Mouse (Mus musculus) ovary, postnatal 36 days (tissue): ENCODE measurements around the gene Zbtb20.

ENCODE experiments used
- DNase-seq: peaks from one replicate; pipeline ENCODE4 v3.0.0; 2022; ENCODE audit warnings: low spot score, mixed read lengths

The Zbtb20 gene

GRCm38 (mm10) chr16:43604399-43605013, 728.8 kb downstream of the Zbtb20 start:
- DNase-seq: no peak

GRCm38 (mm10) chr16:43607086-43607485, 731.4 kb downstream of the Zbtb20 start:
- DNase-seq: no peak

DNA sequence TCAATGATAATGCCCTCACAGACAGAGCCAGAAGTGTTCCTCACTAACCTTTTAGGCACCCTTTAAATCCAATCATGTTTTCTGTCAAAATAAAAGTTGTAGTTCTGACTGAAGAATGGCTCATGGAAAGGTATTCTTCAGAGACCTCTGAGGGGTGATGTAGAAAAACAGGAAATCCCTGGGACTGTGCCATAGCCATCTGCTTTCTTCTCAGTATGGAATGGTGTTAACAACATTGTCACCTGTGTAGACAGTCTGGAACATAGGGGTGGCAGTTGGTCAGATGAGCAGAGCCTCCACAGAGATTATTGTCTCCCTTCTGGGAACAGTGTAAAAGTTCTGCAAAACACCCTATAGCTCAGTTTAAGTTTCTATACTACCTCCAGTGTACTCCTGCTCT, 732.4 kb downstream of the Zbtb20 start:
- no peak for DNase-seq

DNA sequence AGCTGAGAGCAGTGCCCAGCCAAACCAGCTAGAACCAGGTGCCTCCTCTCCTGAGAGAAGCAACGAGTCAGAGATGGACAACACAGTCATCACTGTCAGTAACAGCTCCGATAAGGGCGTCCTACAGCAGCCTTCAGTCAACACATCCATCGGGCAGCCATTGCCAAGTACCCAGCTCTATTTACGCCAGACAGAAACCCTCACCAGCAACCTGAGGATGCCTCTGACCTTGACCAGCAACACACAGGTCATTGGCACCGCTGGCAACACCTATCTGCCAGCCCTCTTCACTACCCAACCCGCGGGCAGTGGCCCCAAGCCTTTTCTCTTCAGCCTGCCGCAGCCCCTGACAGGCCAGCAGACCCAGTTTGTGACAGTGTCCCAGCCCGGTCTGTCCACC, 734.7 kb downstream of the Zbtb20 start:
- DNase-seq: no peak

GRCm38 (mm10) chr16:43616348-43616747, 740.7 kb downstream of the Zbtb20 start:
- no peak for DNase-seq

DNA sequence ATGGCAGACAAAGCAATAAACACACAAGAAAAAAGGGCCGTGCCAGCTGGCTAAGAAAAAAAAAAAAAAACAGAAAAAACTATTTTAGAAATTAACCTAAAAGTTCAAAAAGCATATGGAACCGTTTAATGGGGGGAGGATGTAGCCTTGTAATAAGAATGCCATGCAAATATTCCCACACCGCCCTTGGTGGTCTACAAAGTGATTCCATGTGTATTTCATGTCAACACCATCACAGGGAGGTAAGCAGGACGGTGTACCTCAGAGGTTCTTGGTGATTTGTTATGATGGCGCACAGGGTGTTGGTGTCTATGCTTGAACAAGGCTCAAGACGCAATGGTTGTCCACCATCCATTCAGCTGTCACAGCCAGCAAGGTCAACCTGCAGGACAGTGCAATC, 741.7 kb downstream of the Zbtb20 start:
- DNase-seq: no peak

DNA sequence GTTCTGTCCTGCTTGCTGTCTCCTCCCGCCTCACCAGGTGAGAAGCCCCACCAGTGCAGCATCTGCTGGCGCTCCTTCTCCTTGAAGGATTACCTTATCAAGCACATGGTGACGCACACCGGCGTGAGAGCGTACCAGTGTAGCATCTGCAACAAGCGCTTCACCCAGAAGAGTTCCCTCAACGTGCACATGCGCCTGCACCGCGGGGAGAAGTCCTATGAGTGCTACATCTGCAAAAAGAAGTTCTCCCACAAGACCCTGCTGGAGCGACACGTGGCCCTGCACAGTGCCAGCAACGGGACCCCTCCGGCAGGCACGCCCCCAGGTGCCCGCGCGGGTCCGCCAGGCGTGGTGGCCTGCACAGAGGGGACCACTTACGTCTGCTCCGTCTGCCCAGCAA, 742.6 kb downstream of the Zbtb20 start:
- no peak for DNase-seq

GRCm38 (mm10) chr16:43619277-43619676, 743.6 kb downstream of the Zbtb20 start:
- no peak for DNase-seq

DNA sequence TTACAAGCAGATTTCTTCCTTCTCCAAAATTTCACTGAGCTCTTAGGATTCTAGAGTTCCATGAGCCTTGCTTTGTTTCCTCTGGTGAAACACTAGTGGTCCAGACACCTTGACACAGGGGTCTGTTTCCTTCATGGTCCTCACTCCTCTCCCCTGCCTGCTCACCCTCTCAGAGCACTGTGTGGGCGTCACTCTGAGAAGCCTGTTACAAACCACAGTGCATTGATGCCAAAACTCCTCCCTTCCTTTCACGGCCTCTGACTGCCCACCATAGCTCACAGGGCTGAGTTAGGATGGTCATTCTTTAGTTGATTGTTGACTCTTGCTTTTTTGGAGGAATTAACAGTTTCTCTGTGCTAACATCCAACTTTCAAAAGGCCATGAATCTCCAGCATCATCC, 744.7 kb downstream of the Zbtb20 start:
- no peak for DNase-seq

- no peak for DNase-seq
These were observed 747.8 kb downstream of the Zbtb20 start for GRCm38 (mm10) chr16:43623315-43624000.

DNA sequence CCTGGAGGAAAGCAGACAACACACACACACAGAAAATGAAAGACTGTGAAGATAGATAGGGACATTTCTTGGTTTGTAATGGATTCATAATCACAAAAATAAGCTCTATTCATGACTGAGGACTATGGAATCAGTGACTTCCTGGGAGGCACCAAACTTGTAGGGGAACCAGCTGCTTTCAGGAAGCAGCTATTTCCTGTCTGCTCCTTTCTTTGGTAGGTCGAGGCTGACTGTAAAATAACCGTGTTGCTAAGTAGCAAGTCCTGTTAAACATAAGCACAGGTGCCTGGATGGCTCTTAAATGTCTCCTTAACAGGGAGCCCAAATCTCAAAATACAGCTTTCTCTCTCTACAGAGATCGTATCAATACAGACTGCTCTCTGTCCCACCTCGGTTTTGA, 749.2 kb downstream of the Zbtb20 start:
- DNase-seq: no peak

DNA sequence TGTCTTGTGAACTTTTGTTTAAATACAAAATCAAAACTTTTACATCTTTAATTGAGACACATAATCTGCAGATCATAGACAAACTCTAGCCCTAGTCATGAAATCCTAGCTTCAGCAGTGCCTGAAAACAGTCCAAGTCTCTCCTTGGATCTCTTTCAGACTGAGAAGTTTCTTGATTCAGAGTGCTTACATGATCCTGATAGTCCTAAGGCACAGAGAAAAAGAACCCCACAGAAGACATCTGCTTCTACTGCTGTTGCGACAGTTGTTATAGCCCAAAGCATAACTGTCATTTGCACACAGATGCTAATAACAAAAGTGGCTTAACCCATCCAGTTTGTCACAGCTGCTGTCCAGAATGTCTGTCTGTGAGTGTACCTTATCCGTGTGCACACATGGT, 749.6 kb downstream of the Zbtb20 start:
- no peak for DNase-seq

DNA sequence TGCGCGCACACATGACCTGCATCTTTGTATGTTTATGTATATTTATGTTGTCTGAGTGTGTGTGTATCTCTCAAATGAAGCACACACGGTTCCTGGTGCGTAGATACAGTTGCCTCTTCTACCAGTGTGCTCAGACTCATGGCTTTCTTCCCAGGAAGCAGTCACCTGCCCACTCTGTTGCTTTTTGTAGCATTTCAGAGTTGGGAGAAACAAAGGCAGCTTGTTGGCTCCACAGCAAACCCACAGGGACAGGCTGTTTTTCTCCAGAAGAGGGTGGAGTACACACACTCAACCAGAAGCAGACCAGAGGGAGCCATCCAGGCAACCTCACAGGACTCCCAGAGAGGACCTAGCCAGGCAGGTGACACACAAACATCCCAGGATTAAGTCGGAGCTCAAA, 750.3 kb downstream of the Zbtb20 start:
- DNase-seq: no peak

- no peak for DNase-seq
These were observed 753.0 kb downstream of the Zbtb20 start for GRCm38 (mm10) chr16:43628662-43629061.

DNA sequence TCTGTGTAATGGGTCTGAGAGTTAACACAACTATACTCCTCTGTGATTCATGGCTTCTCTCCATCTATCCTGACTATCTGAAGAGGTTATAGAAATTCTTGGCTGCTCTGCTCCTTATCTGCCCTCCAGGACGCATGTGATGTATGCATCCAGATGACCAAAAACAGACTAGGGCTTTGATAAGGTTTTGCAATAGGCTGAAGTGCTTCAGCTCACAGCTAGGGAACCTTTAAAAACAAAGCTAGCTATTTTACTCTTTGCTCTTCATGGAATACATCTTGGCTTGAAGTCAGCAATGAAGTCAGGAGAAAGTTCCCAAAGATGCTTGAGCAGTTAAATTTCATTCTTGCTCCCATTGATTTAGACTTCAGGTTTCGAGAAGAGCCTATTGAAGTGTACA, 756.1 kb downstream of the Zbtb20 start:
- no peak for DNase-seq

GRCm38 (mm10) chr16:43634037-43634436, 758.4 kb downstream of the Zbtb20 start:
- DNase-seq: no peak

DNA sequence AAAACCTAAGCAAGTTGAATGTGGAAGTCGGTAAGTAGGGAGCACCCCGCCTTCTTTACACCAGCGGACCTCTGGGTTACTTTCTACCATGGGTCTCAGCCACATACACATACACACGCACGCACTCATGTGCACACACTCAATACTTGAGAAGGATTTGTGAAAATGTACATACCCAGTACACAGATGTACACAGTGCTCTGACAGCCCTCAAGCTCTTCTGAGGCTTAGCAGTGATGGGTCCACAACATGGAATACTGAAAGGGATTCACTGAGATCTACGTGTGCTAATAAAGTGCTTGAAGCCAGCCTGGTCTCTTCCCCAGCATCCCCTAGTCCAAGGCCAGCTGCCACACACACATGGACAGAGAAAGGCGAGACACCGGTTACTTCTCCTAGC, 761.6 kb downstream of the Zbtb20 start:
- no peak for DNase-seq

GRCm38 (mm10) chr16:43638406-43639049, 762.8 kb downstream of the Zbtb20 start:
- DNase-seq: no peak

- DNase-seq: no peak
These were observed 765.5 kb downstream of the Zbtb20 start for GRCm38 (mm10) chr16:43641230-43641629.

DNA sequence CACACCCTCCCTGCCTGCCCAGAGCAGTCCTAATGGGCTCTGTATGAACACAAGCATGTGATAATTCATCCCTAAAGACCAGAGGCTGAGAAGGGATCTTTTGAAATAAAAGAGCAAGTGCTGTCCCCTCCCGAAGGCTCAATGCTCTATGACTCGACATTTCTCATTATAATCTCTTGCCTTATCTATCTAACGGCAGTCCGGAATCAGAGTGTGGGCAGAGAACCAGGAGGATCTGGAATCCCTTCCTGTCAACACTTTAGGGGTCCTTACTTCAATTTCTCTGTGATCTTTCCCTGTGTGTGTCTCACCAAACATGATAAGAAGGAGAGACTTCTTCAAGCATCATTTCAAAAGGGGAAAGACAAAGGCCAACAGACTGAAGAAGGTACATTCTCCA, 770.2 kb downstream of the Zbtb20 start:
- DNase-seq: no peak

GRCm38 (mm10) chr16:43646943-43647342, 771.3 kb downstream of the Zbtb20 start:
- DNase-seq: no peak

GRCm38 (mm10) chr16:43647641-43648040, 772.0 kb downstream of the Zbtb20 start:
- no peak for DNase-seq

DNA sequence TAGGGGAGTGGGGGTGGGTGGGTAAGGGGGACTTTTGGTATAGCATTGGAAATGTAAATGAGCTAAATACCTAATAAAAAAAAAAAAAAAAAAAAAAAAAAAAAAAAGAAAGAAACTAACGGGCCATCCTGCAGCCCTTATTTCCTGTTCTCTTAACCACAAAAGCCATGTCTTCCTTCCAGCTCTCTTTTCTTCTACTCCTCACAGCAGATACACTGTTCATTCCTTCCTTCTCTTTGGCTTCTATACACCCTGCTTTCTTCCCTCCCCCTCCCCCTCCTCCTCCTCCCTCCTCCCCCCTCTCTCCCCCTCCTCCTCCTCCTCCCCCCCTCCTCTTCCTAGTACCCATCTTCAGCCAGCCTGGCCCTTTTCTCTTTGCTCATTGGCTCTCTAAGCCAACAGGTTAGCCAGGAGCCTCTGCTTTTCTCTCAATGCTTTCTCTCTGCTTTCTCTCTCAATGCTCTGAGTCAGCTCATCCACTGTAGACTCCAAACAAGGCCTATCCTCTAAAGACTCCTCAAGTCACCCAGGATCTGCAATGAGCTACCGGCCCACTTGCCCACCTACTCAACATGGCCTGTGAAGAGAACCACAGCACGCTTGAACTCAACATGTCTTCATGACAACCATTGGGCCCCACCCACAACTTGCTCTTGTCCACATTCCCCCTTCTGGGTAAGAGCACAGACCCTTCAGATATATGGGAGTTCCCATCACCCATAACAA, 774.8 kb downstream of the Zbtb20 start:
- no peak for DNase-seq
